Mouse (Mus musculus) midbrain, embryonic 14.5 days (tissue): ENCODE data around the gene Olfr983. TPM values are rescaled to one million over a fixed set of nuclear protein-coding genes. Genes with fewer than 3 reads are reported as not detected.

Experiments used
- ATAC-seq: fragments of 200-750 bp; cut with Nextera tagmentation; 2 replicates; pipeline ENCODE4 v1.8.0; 2017; ENCODE audit warnings: moderate number of reproducible peaks, moderate library complexity; ENCODE audit not compliant: low FRiP score, low TSS enrichment
- DNase-seq: peaks from one replicate; pipeline ENCODE4 v3.0.0-alpha.2; 2015
- H3K27ac ChIP-seq: fragments of 300-500 bp; sonication (generic); replicated peaks from 2 replicates; pipeline ENCODE4 v1.5.1; 2014; ENCODE audit warnings: mild to moderate bottlenecking, low read depth, low read length, moderate library complexity
- H3K27me3 ChIP-seq: fragments of 300-500 bp; sonication (generic); 2 replicates; pipeline ENCODE4 v1.6.1; 2014; ENCODE audit warnings: low read length, control low read depth, mixed read lengths; ENCODE audit not compliant: control insufficient read depth, insufficient read depth
- H3K36me3 ChIP-seq: fragments of 300-500 bp; sonication (generic); 2 replicates; pipeline ENCODE4 v1.6.1; 2014; ENCODE audit warnings: low read length, control low read depth; ENCODE audit not compliant: control insufficient read depth, insufficient read depth
- H3K4me1 ChIP-seq: fragments of 300-500 bp; sonication (generic); 2 replicates; pipeline ENCODE4 v1.6.1; 2014; ENCODE audit warnings: mild to moderate bottlenecking, antibody characterized with exemption, low read length, control low read depth; ENCODE audit not compliant: control insufficient read depth, insufficient read depth
- H3K4me2 ChIP-seq: fragments of 300-500 bp; sonication (generic); 2 replicates; pipeline ENCODE4 v1.6.1; 2014; ENCODE audit warnings: mild to moderate bottlenecking, low read length, moderate library complexity
- H3K4me3 ChIP-seq: fragments of 300-500 bp; sonication (generic); replicated peaks from 2 replicates; pipeline ENCODE4 v1.5.1; 2014; ENCODE audit warnings: low read depth, low read length
- H3K9ac ChIP-seq: fragments of 300-500 bp; sonication (generic); replicated peaks from 2 replicates; pipeline ENCODE4 v1.6.1; 2014; ENCODE audit warnings: mild to moderate bottlenecking, low read length, moderate library complexity
- H3K9me3 ChIP-seq: fragments of 300-500 bp; sonication (generic); 2 replicates; pipeline ENCODE4 v1.6.1; 2016; ENCODE audit warnings: low read length, control low read depth, mixed read lengths; ENCODE audit not compliant: control insufficient read depth
- WGBS: fragments of 180-500 bp; shearing (Covaris S2); extraction: QIAGEN DNeasy Blood & Tissue Kit; methylation state at CpG from one replicate; pipeline ENCODE4 v1.1.7; 2014; 5-methylcytosine and 5-hydroxymethylcytosine counted together
- polyA plus RNA-seq: library from polyadenylated mRNA; unstranded; fragments of >200 nt; fragmentation: Nextera tagmentation; extraction: Ambion mirVana; gene quantifications from 2 replicates; pipeline ENCODE4 v1.2.1, GENCODE M21; 2014

Gene Olfr983
- polyA plus RNA-seq, 1 experiment from 2014 or later: not detected

GRCm38 (mm10) chr9:40094769-40095168 is 1.4 kb upstream of the Olfr983 start:
- H3K27ac ChIP-seq: no peak overlapping the region
- H3K4me3 ChIP-seq: no peak overlapping the region
- ATAC-seq (no peak), DNase-seq (no peak)
- H3K4me1 ChIP-seq: no peaks in the 10 kb centered on the region
- H3K9ac ChIP-seq: no peak overlapping the region
- H3K4me2 ChIP-seq: no peak overlapping the region
- H3K9me3 ChIP-seq: no peaks in the 10 kb centered on the region
- WGBS: 67% methylated on average over 3 of the region's 3 CpGs
- no peaks in the 10 kb centered on the region for H3K36me3 ChIP-seq
- H3K27me3 ChIP-seq: no peaks in the 10 kb centered on the region

DNA sequence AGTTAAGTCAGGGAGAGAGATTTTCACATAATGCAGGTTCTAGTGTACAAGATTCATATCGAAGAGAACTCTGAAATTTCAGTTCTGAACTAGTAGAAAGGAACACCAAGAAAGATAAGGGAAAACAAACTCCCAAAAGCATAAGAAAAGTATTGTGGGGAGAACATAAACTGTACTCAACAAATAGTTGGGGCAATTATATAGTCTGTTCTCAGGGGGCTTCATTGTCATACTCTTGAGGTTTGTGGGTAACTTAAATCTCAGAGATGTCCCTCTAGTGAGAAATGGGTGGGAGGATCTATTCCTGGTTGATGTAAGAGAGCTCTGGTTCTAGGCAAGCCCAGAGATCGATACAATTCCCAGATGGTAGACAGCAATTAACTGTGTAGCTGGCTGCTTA is 19.9 kb downstream of the Olfr983 start, which contains the start of gene Olfr982:
TSS of gene Olfr982 (plus strand) at position 301 of the 400 bp plus-strand sequence.
- H3K27me3 ChIP-seq: no peaks in the 10 kb centered on the region
- no peaks in the 10 kb centered on the region for H3K36me3 ChIP-seq
- H3K4me3 ChIP-seq: no peak within 1 kb of the TSS
- WGBS: 90% methylated on average over 2 of the region's 2 CpGs
- no peak within 1 kb of the TSS for H3K27ac ChIP-seq
- no peak within 1 kb of the TSS for H3K9ac ChIP-seq
- ATAC-seq (no peak), DNase-seq (no peak)
- no peaks in the 10 kb centered on the region for H3K4me1 ChIP-seq
- H3K9me3 ChIP-seq: no peaks in the 10 kb centered on the region
- H3K4me2 ChIP-seq: no peak within 1 kb of the TSS

- no peak for DNase-seq
- no peak overlapping the region for H3K27ac ChIP-seq
- 93% methylated on average over 19 of the region's 19 CpGs for WGBS
- H3K9ac ChIP-seq: no peak overlapping the region
- no peaks in the 10 kb centered on the region for H3K4me1 ChIP-seq
- H3K4me3 ChIP-seq: no peak overlapping the region
- H3K4me2 ChIP-seq: no peak overlapping the region
- H3K36me3 ChIP-seq: no peaks in the 10 kb centered on the region
- no peak for ATAC-seq
- no peaks in the 10 kb centered on the region for H3K9me3 ChIP-seq
- H3K27me3 ChIP-seq: no peaks in the 10 kb centered on the region
These were observed 43.3 kb downstream of the Olfr983 start for GRCm38 (mm10) chr9:40050138-40050537.

Other genes starting within 250 kb of the Olfr983 start
- gene Olfr972, start 227.2 kb downstream of the Olfr983 start, polyA plus RNA-seq: not detected in 2 replicates
- gene Olfr229, start 186.3 kb downstream of the Olfr983 start, polyA plus RNA-seq: not detected in 2 replicates
- gene Olfr974, start 156.1 kb downstream of the Olfr983 start, polyA plus RNA-seq: not detected in 2 replicates
- not detected in 2 replicates for gene Olfr975, start 141.5 kb downstream of the Olfr983 start, polyA plus RNA-seq
- not detected in 2 replicates for gene Olfr976, start 132.5 kb downstream of the Olfr983 start, polyA plus RNA-seq
- not detected in 2 replicates for gene Olfr978, start 101.5 kb downstream of the Olfr983 start, polyA plus RNA-seq
- gene Olfr979, start 90.1 kb downstream of the Olfr983 start, polyA plus RNA-seq: not detected in 2 replicates
- gene Olfr980, start 84.0 kb downstream of the Olfr983 start, polyA plus RNA-seq: not detected in 2 replicates
- gene Olfr981, start 72.1 kb downstream of the Olfr983 start, polyA plus RNA-seq: not detected in 2 replicates
- gene Olfr982, start 19.8 kb downstream of the Olfr983 start, polyA plus RNA-seq: not detected in 2 replicates
- not detected in 2 replicates for gene Olfr984, start 20.6 kb upstream of the Olfr983 start, polyA plus RNA-seq
- not detected in 2 replicates for gene Olfr985, start 36.6 kb upstream of the Olfr983 start, polyA plus RNA-seq
- gene Tmem225, start 54.5 kb upstream of the Olfr983 start, polyA plus RNA-seq: not detected in 2 replicates
- not detected in 2 replicates for gene Olfr986, start 87.3 kb upstream of the Olfr983 start, polyA plus RNA-seq
- gene Zfp202, start 98.7 kb upstream of the Olfr983 start, polyA plus RNA-seq: 11.6 and 11.7 TPM in 2 replicates
- gene Scn3b, start 175.6 kb upstream of the Olfr983 start, polyA plus RNA-seq: 142 and 154 TPM in 2 replicates